Mouse (Mus musculus) forebrain, embryonic 15.5 days (tissue): ENCODE measurements around the gene Brd7. TPM values are rescaled to one million over a fixed set of nuclear protein-coding genes. Genes with fewer than 3 reads are reported as not detected.

Source experiments
- ATAC-seq: fragments of 200-750 bp; cut with Nextera tagmentation; replicated peaks from 2 replicates; pipeline ENCODE4 v1.8.0; 2017; ENCODE audit warnings: mild to moderate bottlenecking, moderate TSS enrichment, moderate library complexity
- H3K27ac ChIP-seq: fragments of 300-500 bp; sonication (generic); replicated peaks from 2 replicates; pipeline ENCODE4 v1.5.1; 2015; ENCODE audit warnings: mild to moderate bottlenecking, inconsistent platforms
- H3K27me3 ChIP-seq: fragments of 300-500 bp; sonication (generic); 2 replicates; pipeline ENCODE4 v1.6.1; 2015; ENCODE audit warnings: inconsistent platforms
- H3K36me3 ChIP-seq: fragments of 300-500 bp; sonication (generic); 2 replicates; pipeline ENCODE4 v1.6.1; 2015; ENCODE audit warnings: mild to moderate bottlenecking, inconsistent platforms
- H3K4me1 ChIP-seq: fragments of 300-500 bp; sonication (generic); 2 replicates; pipeline ENCODE4 v1.6.1; 2015; ENCODE audit warnings: inconsistent platforms
- H3K4me2 ChIP-seq: fragments of 300-500 bp; sonication (generic); replicated peaks from 2 replicates; pipeline ENCODE4 v1.6.1; 2015; ENCODE audit warnings: mild to moderate bottlenecking, inconsistent platforms
- H3K4me3 ChIP-seq: fragments of 300-500 bp; sonication (generic); 2 replicates; pipeline ENCODE4 v1.5.1; 2015; ENCODE audit warnings: mild to moderate bottlenecking, inconsistent platforms
- H3K9ac ChIP-seq: fragments of 300-500 bp; sonication (generic); replicated peaks from 2 replicates; pipeline ENCODE4 v1.6.1; 2015; ENCODE audit warnings: mild to moderate bottlenecking, inconsistent platforms
- H3K9me3 ChIP-seq: fragments of 300-500 bp; sonication (generic); 2 replicates; pipeline ENCODE4 v1.6.1; 2016; ENCODE audit warnings: inconsistent platforms
- WGBS: fragments of 180-500 bp; shearing (Covaris S2); methylation state at CpG from one replicate; pipeline ENCODE4 v1.1.7; 2015; ENCODE audit warnings: mixed read lengths; 5-methylcytosine and 5-hydroxymethylcytosine counted together
- polyA plus RNA-seq: library from polyadenylated mRNA; unstranded; fragments of >200 nt; fragmentation: Nextera tagmentation; extraction: Ambion mirVana; gene quantifications from 2 replicates; pipeline ENCODE4 v1.2.1, GENCODE M21; 2015

Brd7 gene
- polyA plus RNA-seq, 1 experiment from 2014 or later: 68.7 TPM

DNA sequence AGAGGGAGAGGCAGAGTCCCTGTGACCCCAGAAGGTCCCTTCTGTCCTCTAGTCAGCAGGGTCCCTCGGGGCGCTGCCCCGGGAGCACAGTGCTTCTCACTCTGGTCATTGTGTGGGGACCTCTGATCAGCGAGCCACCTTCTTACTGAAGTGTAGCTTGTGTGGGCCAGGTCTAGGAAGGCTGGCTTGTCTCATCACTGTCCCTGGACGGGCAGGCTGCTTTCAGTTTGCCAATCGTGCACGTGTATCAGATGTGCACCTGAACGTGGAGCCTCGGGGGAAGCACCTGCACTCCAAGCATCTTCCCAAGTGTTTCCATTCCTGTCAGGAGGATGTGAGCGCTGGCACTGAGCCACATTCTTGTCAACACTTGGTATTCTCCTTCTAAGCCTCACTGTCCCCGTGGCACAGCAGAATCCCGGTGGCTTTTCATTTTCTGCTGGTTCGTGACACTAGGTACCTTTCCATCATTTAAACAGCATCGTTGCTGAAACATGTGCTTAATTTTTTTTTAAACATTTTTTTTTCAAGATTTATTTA is 75.5 kb downstream of the Brd7 start:
- Histone ChIP-seq H3K27ac (no peak overlapping the region), H3K4me1 (no peaks in the 10 kb centered on the region), H3K9ac (no peak overlapping the region), H3K27me3 (no peaks in the 10 kb centered on the region), H3K9me3 (no peaks in the 10 kb centered on the region), H3K4me3 (no peak overlapping the region), H3K36me3 (no peaks in the 10 kb centered on the region), H3K4me2 (no peak overlapping the region)
- ATAC-seq: no peak
- 77% methylated on average over 14 of the region's 14 CpGs for WGBS

GRCm38 (mm10) chr8:88285469-88286356 is 76.3 kb downstream of the Brd7 start:
- Histone ChIP-seq H3K9me3 (no peaks in the 10 kb centered on the region), H3K36me3 (no peaks in the 10 kb centered on the region), H3K9ac (no peak overlapping the region), H3K4me3 (no peak overlapping the region), H3K27me3 (no peaks in the 10 kb centered on the region), H3K4me2 (no peak overlapping the region), H3K27ac (no peak overlapping the region), H3K4me1 (no peaks in the 10 kb centered on the region)
- ATAC-seq: no peak
- 90% methylated on average over 8 of the region's 8 CpGs for WGBS

DNA sequence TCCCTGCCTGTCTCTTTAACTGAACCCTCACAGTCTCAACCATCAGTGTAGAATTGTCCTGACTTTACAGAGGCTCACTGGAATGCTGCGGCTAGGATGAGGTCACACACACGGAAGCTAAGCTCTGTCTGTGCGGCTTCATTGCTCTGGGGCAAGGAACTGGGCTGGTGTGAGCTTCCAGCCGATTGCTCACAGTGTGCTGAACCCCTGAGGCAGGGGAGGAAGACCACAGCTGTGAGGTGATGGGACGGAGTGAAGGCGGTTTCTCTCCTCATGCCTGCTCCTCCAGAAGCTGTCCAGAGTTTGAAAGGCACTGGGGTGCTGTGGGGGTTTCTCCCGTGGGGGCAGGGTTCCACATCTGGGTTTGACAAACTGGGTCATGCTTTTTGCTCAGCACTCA is 77.3 kb downstream of the Brd7 start:
- no peak overlapping the region for H3K4me3 ChIP-seq
- H3K27me3 ChIP-seq: no peaks in the 10 kb centered on the region
- WGBS: 66% methylated on average over 7 of the region's 7 CpGs
- H3K9ac ChIP-seq: no peak overlapping the region
- no peak overlapping the region for H3K27ac ChIP-seq
- no peaks in the 10 kb centered on the region for H3K36me3 ChIP-seq
- H3K9me3 ChIP-seq: no peaks in the 10 kb centered on the region
- no peaks in the 10 kb centered on the region for H3K4me1 ChIP-seq
- ATAC-seq: no peak
- no peak overlapping the region for H3K4me2 ChIP-seq

- Histone ChIP-seq H3K4me2 (no peak overlapping the region), H3K9me3 (no peaks in the 10 kb centered on the region)
Observed at GRCm38 (mm10) chr8:88283243-88284115, 78.5 kb downstream of the Brd7 start.

GRCm38 (mm10) chr8:88282684-88283083 is 79.3 kb downstream of the Brd7 start:
- ATAC-seq: no peak
- no peak overlapping the region for H3K4me3 ChIP-seq
- no peaks in the 10 kb centered on the region for H3K27me3 ChIP-seq
- H3K4me1 ChIP-seq: no peaks in the 10 kb centered on the region
- WGBS: 65% methylated on average over 8 of the region's 8 CpGs
- H3K9me3 ChIP-seq: no peaks in the 10 kb centered on the region
- no peak overlapping the region for H3K27ac ChIP-seq
- no peak overlapping the region for H3K9ac ChIP-seq
- H3K4me2 ChIP-seq: no peak overlapping the region
- H3K36me3 ChIP-seq: no peaks in the 10 kb centered on the region

More at GRCm38 (mm10) chr8:88283243-88284115, 78.5 kb downstream of the Brd7 start:
- Histone ChIP-seq H3K27me3 (no peaks in the 10 kb centered on the region), H3K4me3 (no peak overlapping the region), H3K4me1 (no peaks in the 10 kb centered on the region), H3K36me3 (no peaks in the 10 kb centered on the region), H3K27ac (no peak overlapping the region), H3K9ac (no peak overlapping the region)
- ATAC-seq: no peak
- 86% methylated on average over 13 of the region's 13 CpGs for WGBS

Other genes starting within 250 kb of the Brd7 start
- gene Cnep1r1, start 243.4 kb downstream of the Brd7 start, polyA plus RNA-seq: 48.4 and 48.9 TPM in 2 replicates
- 38.0 and 40.7 TPM in 2 replicates for gene Heatr3, start 224.3 kb downstream of the Brd7 start, polyA plus RNA-seq
- 8.9 and 10.2 TPM in 2 replicates for gene Tent4b, start 163.0 kb downstream of the Brd7 start, polyA plus RNA-seq
- 1.4 and 1.5 TPM in 2 replicates for gene Adcy7, start 89.8 kb downstream of the Brd7 start, polyA plus RNA-seq
- gene Nkd1, start 159.2 kb upstream of the Brd7 start, polyA plus RNA-seq: 36.6 and 40.8 TPM in 2 replicates